Mouse (Mus musculus) cortical plate, adult 2 months (tissue): Measurements from ENCODE around the gene Kcnk7. TPM values are rescaled to one million over a fixed set of nuclear protein-coding genes. Genes with fewer than 3 reads are reported as not detected.

Experiments used
- H3K27ac ChIP-seq: fragments of 200-500 bp; 2 replicates; pipeline ENCODE4 v1.5.1; 2012; ENCODE audit warnings: low read length, control low read depth, inconsistent platforms; ENCODE audit not compliant: insufficient read depth
- H3K4me1 ChIP-seq: fragments of 200-500 bp; 2 replicates; pipeline ENCODE4 v1.6.1; 2011; ENCODE audit warnings: low read length; ENCODE audit not compliant: control insufficient read depth, insufficient read depth
- H3K4me3 ChIP-seq: fragments of 200-500 bp; 2 replicates; pipeline ENCODE4 v1.5.1; 2011; ENCODE audit warnings: mild to moderate bottlenecking, low read length, control low read depth; ENCODE audit not compliant: insufficient read depth
- CTCF ChIP-seq: fragments of 200-500 bp; IDR thresholded peaks from 2 replicates; pipeline ENCODE4 v1.5.1; 2011; ENCODE audit warnings: mild to moderate bottlenecking, control low read depth, low read length; ENCODE audit not compliant: insufficient read depth; ENCODE audit errors: extremely low read depth
- POLR2A ChIP-seq: fragments of 200-500 bp; IDR thresholded peaks from 2 replicates; pipeline ENCODE4 v1.6.1; 2011; ENCODE audit warnings: mild to moderate bottlenecking, low read length, control low read depth; ENCODE audit not compliant: insufficient read depth; ENCODE audit errors: extremely low read depth
- polyA plus RNA-seq: library from polyadenylated mRNA; depleted of rRNA; stranded (reverse); fragments of >200 nt; gene quantifications from 2 replicates; pipeline ENCODE4 v1.2.3, GENCODE M21; 2012

Gene Kcnk7
- polyA plus RNA-seq, 1 experiment, result 0.23 TPM

DNA sequence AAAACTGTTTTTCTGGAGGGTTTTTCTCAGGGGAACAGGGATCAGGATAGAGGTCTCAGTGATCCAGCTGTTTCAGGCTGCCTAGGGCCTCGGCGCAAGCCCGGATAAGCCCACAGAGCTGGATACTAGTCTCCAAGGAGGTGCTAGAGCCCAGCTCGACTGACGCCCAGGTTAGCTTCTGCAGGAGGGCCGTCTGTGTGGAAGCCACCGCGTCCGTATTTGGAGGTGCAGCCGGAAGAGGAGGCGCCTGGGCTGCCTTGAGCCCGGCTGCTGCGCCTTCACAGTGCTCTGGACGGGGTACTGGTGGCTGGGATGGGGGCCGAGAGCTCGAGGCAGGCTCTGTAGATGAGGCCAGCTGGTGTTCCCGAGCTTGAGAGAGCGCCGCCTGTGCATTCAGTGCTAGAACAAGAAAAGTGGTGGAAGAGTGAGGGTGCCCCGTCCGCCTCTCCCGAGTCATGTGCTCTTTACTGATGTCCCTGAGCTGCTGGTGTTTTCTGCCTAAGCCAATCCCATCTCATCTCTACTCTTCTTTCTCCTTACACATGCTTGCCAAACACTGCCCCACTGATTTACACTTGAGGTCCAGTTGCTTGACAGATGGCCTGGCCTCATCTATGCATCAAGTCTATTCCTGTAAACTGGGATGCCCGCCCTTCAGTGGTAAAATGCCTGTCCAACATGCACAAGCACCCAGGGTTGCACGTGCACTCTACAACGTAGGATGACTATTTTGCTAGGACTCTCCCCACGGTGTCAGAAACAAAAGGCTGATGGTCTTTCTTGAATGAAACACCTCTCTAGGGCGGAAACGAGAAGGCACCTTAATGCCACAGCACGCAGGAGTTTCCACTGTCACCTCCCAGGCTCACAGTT lies 26.4 kb downstream of the Kcnk7 start:
- TF ChIP-seq POLR2A, result no peak
- TF ChIP-seq CTCF, result no peak
- Histone ChIP-seq H3K4me1 (peaks cover 7% of the 10 kb centered on the region; the same call in 1 of the 2 replicates), H3K27ac (no peak overlapping the region), H3K4me3 (peak overlapping the region; percentile 61)

DNA sequence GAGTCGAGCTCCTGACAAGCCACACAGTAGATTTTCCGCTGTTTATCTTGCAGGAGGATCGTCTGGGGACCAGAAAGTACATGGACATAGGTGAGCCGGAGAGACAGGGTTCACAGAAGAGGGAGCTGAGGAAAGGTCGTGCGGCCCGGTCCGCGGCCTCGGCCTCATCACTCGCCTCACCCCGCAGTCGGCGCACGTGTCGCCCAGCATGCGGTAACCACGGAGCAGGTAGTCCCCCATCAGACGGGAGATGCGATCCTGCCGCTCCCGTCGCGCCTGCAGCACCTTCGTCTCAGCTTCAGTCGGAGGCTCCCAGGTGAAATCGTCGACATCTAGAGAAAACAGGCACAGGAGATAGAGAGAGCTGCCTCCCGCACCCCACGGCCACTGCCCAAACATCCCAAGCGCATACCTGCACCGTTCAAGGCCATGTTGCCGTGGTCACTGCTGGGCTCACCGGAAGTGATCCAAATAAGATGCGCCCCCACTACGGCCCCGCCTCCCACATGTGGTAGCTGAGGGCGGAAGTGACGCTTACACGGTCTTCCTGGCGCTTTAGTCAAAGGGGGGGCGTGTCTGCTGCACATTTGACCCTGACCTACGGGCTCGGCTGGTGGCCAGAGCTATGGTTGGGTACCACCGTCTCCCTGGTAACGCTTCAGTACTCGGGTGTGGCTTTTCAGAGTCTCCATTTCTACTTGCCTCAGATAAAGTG lies 27.3 kb downstream of the Kcnk7 start:
- H3K4me1 ChIP-seq, result peaks cover 7% of the 10 kb centered on the region; the same call in 1 of the 2 replicates
- no peak overlapping the region for H3K27ac ChIP-seq
- no peak for TF ChIP-seq CTCF
- TF ChIP-seq POLR2A, result peak; percentile 85; the same call in 1 of the 2 replicates
- peak overlapping the region; percentile 61 for H3K4me3 ChIP-seq

DNA sequence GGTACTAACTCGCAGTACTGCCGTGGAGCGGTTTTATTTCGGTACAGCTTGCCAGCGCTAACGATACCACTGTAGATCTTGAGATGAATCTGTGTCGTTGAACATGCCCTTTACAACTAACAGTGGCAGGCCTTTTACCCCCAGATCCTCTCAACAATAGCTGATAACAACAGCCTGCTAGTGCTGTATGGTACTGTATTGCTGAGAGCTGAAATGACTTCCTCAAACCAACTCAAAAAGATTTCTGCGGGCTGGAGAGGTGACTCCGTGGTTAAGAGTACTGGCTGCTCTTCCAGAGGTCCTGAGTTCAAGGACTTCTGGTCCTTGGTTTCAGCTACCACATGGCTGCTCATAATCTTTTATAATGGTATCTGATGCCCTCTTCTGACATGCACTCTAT lies 30.2 kb downstream of the Kcnk7 start:
- TF ChIP-seq POLR2A, result no peak
- no peak for TF ChIP-seq CTCF

DNA sequence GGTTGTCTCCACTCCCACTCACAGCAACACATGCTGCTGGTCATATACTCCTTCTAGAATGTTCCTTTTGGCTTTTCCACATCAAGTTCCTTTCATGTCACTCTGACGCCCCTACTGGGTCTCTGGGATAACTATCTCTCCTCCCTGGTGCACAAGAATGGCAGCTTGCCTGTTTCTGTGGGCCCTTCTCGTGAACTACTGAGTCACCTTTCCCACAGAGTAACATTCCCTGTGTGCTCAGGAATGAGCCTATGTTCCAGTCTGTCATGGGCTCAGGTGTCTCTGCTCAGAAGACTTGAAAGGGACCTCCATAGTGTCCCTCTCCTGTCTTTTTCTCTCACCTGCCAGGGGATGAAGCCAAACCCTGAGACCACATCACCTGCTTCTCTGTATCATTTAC lies 35.3 kb downstream of the Kcnk7 start:
- Histone ChIP-seq H3K4me1 (0 out of 2 replicates have a peak, but pooled peaks cover 1% of the 10 kb centered on the region), H3K4me3 (no peak overlapping the region), H3K27ac (no peak overlapping the region)
- no peak for TF ChIP-seq POLR2A
- TF ChIP-seq CTCF, result no peak

More for the DNA sequence above, 30.2 kb downstream of the Kcnk7 start:
- H3K4me1 ChIP-seq, result peaks cover 2% of the 10 kb centered on the region; the same call in 1 of the 2 replicates
- no peak overlapping the region for H3K27ac ChIP-seq
- no peak overlapping the region for H3K4me3 ChIP-seq

DNA sequence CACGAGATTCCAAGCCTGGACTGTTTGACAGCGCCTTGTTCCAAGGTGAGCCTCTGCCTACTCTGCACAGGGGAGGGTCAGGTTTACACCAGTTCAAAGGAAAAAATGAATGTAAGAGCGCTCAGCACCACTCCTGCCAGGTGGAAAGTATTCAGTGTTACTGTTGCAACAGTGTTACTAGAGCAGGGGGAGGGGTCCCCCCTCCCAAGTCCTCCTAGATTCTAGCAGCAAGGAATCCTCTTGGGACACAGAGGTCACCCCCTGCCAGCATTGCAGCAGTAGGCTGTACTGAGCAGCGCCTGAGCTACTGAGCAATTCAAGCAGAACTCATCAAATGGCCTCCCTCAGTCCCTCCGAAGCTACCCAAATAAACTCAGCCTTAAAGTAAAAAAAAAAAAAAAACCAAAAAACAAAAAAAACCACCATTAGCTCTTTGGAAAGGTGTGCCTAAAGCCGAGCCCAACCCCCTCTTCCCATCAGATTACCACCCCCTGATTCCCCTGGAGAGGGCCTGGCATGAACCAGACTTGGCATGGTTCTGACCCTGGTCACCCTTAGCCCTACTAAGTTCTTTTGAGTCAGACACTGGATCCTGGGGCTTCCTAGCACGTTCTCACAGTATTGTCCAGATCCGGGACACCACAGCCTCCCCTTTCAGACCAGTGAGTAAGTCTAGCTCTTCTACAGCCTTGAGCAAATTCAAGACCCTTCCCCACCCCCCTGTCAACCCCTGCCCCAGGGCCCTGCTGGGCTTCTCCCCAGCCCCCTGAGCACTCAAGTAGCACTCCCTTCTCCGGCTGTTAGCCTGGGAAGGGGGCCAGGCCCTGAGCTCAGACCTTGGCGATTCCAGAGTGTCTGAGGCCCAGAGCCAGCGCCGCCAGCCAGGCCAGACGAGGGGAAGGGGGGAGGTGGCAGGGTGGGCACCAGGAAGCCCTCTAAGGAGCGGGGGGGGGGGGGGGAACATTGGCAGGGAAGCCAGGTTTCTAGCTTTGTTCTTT lies 36.5 kb downstream of the Kcnk7 start, which contains the start of gene Ltbp3:
Ltbp3 (plus strand) TSS at position 585 of the 998 bp plus-strand sequence.
- Histone ChIP-seq H3K27ac (no peak within 1 kb of the TSS), H3K4me1 (0 out of 2 replicates have a peak, but pooled peaks cover 1% of the 10 kb centered on the region), H3K4me3 (peak within 1 kb of the TSS; percentile 48)
- TF ChIP-seq CTCF, result no peak
- TF ChIP-seq POLR2A, result no peak

DNA sequence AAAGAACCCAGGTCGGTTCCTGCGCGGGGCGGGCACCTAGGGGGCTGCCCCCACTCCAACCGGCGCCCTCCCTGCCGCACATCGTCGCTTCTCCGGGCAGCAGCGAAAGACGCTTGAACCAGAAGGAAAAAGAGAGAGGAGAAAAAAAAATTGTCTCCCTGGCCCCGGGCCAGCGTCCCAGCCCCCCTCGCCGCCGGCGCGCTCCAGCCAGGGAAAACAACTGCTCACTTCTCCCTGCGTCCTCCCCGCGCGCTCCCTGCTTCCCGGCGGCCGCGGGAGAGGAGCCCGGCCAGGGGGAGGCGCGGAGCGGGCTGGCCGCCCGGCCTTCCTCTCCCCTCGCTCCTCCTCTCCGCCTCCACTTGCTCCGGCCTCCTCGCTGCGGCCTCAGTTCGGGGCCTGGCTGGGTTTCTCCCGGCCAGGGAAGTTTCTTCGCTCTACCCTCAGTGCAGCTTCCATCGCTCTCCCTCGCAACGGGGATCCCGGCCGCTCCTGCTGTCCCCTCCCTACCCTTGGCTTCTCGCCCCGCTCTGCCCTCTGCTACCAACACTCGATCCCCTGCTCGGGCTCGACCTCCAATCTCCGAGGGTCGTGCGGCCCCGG lies 37.6 kb downstream of the Kcnk7 start:
- Histone ChIP-seq H3K4me1 (0 out of 2 replicates have a peak, but pooled peaks cover 1% of the 10 kb centered on the region), H3K27ac (peak overlapping the region; percentile 76; the same call in 1 of the 2 replicates), H3K4me3 (peak overlapping the region; percentile 48)
- TF ChIP-seq POLR2A, result no peak
- TF ChIP-seq CTCF, result no peak

DNA sequence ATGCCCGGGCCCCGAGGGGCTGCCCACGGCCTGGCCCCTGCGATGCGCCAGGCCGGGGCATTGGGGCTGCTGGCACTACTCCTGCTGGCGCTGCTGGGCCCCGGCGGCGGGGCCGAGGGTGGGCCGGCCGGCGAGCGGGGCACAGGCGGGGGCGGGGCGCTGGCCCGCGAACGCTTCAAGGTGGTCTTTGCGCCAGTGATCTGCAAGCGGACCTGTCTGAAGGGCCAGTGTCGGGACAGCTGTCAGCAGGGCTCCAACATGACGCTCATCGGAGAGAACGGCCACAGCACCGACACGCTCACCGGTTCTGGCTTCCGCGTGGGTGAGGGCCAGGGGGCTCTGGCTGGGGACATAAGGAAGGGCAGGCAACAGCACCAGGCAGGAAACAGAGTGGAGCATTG lies 38.1 kb downstream of the Kcnk7 start:
- H3K27ac ChIP-seq, result 0 out of 2 replicates have a peak overlapping the region, but pooled peaks have one; percentile 76
- peak overlapping the region; percentile 48 for H3K4me3 ChIP-seq
- TF ChIP-seq POLR2A, result no peak
- TF ChIP-seq CTCF, result no peak
- 0 out of 2 replicates have a peak, but pooled peaks cover 1% of the 10 kb centered on the region for H3K4me1 ChIP-seq

DNA sequence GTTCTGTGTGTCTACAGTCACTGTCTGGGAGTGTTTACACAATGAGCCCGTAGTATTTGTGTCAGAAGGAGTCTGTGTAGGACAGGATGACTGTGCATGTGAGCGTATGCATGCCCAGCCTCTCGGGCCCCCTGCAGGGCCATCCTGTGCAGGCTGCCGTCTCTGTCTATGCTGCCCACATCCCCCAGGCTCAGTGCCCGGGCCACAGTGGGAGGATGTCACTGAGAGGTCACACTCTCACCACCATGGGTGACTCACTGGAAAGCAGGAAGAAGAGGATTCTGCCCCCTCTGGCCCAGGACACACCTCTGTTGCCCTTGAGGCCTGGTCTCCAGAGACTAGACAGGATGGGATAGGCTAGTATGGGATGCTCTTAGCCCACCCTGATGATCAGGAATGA lies 39.4 kb downstream of the Kcnk7 start:
- Histone ChIP-seq H3K4me3 (no peak overlapping the region), H3K27ac (no peak overlapping the region), H3K4me1 (0 out of 2 replicates have a peak, but pooled peaks cover 1% of the 10 kb centered on the region)
- TF ChIP-seq CTCF (no peak), POLR2A (no peak)
